Mouse (Mus musculus): ENCODE measurements at regions not wholly inside any gene's neighbourhood (a gene's known extent, or its start where the extent isn't known, plus 50 kb on each side); places are given as distances from the start of the nearest gene placed in this dataset.

GRCm38 (mm10) chr1:111699030-111699732 lies 165.5 kb downstream of the Dsel start:
- TF ChIP-seq EP300 (IDR thresholded peaks at IDR 0.05; ENCODE audit: low read depth in 1 of 2, low read length in 2 of 2) = no peak
- TF ChIP-seq HCFC1 (IDR thresholded peaks at IDR 0.05; ENCODE audit: low read depth, low read length) = no peak

Measured in MEL (cell line).